Mouse (Mus musculus) regulatory T cell (primary cell): Measurements from ENCODE around the gene Tktl1.
"Not testable (repeated sequence)": the region's sequence is repeated elsewhere in the genome, so short reads cannot be mapped to it uniquely, and the experiment has no call there.

Source experiments
- in situ Hi-C: fragments of 300-600 bp; cut with MboI, MseI; formaldehyde crosslinking; loops from one replicate; pipeline ENCODE4 v1.15.1; 2025; ENCODE audit warnings: high pct_unique_total_duplicates

The Tktl1 gene

DNA sequence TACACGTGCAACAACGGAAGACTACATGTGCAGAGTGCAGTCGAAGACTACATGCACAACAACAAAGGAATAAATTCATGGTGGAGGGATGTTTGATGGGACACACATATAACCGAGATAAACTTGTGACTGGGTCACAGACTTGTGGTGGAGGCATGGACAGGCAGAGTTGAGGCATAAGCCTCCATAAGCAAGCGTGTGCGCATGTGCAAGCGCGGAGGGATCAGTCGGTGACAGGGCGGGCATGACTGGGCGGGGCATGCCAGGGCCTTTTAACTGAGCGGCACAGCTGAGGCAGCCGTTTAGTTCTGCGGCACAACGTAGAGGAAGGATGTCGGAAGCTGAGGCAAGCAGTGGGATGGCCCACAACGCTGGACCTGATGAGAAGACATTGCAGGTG is at the start of gene Tktl1:
Gene Tktl1, plus strand, starts transcription at position 301 of the 400 bp plus-strand sequence.
- in situ Hi-C loops, result no loop called here

GRCm38 (mm10) chrX:74135263-74135662 is 41.8 kb upstream of the Tktl1 start, which contains the start of gene Mecp2:
Gene Mecp2, minus strand, starts transcription at chrX:74135363.
- in situ Hi-C loops, result not testable (repeated sequence)

DNA sequence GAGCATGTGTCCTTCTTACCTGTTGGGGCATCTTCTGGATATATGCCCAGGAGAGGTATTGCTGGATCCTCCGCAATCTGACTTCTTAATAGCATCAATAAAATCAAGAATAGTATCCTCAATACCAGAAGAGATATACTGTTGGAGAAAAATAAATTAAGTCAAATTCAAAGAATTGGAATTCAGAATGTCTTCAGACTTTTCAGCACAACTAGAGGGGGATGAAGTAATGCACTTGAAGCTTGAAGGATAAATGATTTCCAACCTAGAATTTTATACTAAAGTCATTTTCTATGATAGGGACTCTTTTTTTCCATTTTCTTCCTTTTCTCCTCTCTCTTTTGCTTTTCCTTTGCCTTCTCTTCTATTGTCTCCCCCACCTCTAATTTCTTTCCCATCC is 9.3 kb upstream of the Tktl1 start, which contains the start of gene Tex28:
Gene Tex28, minus strand, starts transcription at position 101 of the 400 bp plus-strand sequence.
- in situ Hi-C loops, result no loop called here

GRCm38 (mm10) chrX:74203556-74203955 is 26.5 kb downstream of the Tktl1 start:
- in situ Hi-C loops, result no loop called here

- in situ Hi-C loops, result no loop called here
These were observed 41.4 kb downstream of the Tktl1 start for GRCm38 (mm10) chrX:74218496-74218895.

DNA sequence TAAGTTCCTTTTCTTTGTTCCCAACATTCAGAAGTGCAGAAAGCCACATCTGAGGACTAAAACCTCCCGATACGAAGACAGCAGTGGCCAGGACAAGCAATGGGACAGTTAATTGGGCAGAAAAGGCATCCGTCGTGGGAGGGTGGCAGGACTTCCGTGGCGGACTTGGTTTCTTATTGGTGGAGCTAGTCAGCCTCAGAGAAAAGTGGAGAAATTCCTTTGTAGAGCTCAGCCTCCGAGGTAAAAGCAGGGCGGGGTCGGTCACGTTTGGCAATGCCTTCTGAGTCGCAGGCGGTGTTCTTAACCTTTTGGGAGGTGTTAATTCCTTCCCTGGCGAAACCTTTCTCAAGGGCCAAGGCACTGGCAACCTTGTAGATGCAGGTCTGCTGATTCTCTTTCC is 42.4 kb downstream of the Tktl1 start:
- in situ Hi-C loops, result no loop called here

DNA sequence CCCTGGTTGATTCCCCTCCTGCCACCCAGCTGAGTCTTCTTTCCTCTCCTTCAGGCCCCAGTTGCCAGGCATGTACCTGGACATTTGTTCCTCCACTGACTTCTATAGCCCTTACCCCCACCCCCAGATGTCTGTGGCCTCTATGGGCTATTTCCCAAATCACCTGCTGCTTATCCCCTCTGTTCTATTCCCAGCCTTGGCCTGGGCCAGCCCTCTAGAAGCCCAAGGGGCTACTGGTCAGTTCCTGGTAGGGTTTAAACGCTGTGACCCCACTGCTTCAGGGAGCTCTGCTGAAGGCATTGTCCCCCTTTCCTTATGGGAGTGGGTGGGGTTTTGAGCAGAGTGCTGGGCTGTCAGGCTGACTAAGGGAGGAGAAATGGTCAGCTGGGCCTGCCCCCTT is 43.0 kb downstream of the Tktl1 start:
- in situ Hi-C loops, result loop anchor here (5.0 kb wide), 1 partner anchor 47 kb away; no protein-coding TSS in a partner anchor

GRCm38 (mm10) chrX:74230038-74230437 is 53.0 kb downstream of the Tktl1 start:
- in situ Hi-C loops, result no loop called here

- in situ Hi-C loops, result no loop called here
These were observed 56.1 kb downstream of the Tktl1 start for GRCm38 (mm10) chrX:74233196-74233595.

- in situ Hi-C loops, result no loop called here
These were observed 63.3 kb downstream of the Tktl1 start for GRCm38 (mm10) chrX:74240332-74240731.

DNA sequence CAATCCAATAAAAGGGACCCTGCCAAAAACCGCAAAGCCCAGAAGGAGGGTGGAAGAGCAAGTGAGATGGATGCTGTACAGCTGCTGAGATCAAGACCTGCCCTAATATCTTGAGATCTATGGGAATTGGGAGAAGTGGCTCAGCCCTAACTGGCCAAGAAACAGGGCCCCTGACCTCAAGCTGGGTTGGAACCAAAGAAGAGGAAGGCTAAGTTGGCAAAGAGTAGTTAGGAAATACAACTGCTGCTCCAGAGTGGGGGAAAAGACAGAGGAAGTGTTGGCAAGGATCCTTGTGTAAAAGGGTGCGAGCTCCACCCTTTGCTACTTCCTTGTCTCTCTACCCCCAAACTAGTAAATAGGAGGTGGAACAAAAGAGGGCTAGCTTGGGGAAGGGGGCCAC is 66.3 kb downstream of the Tktl1 start:
- in situ Hi-C loops, result no loop called here

- in situ Hi-C loops, result no loop called here
These were observed 66.7 kb downstream of the Tktl1 start for GRCm38 (mm10) chrX:74243807-74244206.

GRCm38 (mm10) chrX:74244614-74245083 is 67.6 kb downstream of the Tktl1 start:
- in situ Hi-C loops, result no loop called here

DNA sequence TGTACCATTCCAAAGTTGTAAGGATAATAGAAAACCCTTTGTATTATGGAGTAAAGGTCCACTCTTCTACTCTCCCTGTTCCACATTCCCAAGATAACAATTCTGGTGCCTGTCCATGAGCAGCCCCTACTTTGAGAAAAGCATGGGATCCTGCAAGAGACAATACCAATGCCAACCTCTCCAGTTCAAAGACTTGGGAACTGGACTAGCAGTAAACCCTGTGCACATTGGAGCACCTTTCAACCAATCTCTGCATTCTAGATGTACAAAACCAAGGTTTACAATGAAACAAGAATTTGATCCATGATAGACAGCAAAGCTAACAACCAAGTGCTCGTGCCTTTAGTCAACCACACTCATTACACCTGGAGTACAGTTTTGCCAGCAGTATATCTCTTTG is 68.0 kb downstream of the Tktl1 start:
- in situ Hi-C loops, result no loop called here

DNA sequence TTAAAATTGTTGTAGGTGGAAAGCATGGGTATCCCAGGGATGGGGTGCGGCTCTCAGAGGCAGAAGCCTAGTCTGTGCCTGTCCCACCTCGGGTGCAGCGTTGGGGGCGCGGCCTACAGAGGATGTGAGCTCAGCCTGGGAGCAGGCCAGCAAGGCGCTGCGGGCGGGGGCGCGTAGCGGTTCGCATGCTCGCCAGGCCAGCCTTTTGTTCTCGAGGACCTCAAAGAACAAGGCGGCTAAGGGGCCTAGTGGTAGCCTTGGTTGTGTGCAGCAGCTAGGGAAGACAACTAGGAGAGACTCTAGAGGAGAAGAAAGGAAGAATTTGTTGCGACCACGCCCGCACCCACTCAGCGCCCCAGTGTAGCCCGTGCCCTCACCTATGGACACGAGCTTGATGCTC is 68.6 kb downstream of the Tktl1 start:
- in situ Hi-C loops, result no loop called here

GRCm38 (mm10) chrX:74246213-74246681 is 69.2 kb downstream of the Tktl1 start:
- in situ Hi-C loops, result no loop called here

- in situ Hi-C loops, result no loop called here
These were observed 69.6 kb downstream of the Tktl1 start for GRCm38 (mm10) chrX:74246693-74247092.

DNA sequence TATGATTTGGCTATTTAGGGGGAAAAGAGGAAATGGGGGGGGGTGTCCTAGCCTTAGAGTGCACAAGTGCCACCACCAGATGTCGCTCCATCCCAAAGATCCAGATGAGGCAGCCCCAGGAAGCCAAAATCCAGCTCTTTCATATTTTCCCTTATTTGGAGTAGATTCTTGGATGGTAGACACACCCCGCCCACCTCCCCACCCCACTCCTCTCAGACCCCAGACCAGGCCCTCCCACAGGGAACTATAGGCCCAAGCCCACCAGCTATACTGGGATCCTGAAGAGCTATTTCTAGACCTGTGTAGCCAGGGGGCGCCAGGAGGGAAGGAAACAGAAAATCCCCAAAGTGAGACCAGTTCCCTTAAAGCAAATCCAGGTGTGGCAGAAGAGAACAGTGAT is 71.6 kb downstream of the Tktl1 start:
- in situ Hi-C loops, result no loop called here

GRCm38 (mm10) chrX:74249615-74250014 is 72.6 kb downstream of the Tktl1 start, which contains the start of gene Flna:
Gene Flna, minus strand, starts transcription at chrX:74249820.
- in situ Hi-C loops, result loop anchor here (5.0 kb wide), 1 partner anchor 163 kb away; no protein-coding TSS in a partner anchor

- in situ Hi-C loops, result loop anchor here (5.0 kb wide), 1 partner anchor 158 kb away; no protein-coding TSS in a partner anchor
These were observed 77.3 kb downstream of the Tktl1 start, which contains the start of gene Emd for GRCm38 (mm10) chrX:74254153-74254887. Gene Emd, plus strand, starts transcription at chrX:74254687.

DNA sequence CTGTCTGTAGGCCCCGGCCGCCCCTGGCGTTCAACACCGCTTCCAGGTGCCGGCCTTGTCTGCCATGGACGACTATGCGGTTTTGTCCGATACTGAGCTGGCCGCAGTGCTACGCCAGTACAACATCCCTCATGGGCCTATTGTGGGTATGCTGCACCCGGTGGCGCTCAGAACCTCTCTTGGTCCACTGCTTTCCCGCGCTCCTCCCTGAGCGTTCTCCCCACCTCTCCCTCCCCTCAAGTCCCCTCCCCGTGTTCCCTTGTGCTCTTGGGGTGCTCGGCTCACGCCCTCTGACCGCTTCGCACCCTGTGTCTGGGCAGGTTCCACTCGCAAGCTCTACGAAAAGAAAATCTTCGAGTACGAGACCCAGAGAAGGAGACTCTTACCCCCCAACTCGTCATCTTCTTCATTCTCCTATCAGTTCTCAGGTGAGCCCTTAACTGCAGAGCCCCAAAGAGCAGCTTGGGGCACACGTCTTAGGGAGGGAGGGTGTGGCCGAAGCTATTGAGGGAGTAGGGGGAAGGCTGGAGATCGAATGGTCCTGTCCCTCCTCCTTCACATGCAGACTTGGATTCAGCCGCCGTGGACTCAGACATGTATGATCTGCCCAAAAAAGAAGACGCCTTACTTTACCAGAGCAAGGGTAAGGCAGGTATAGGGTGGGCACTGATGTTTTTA is 78.0 kb downstream of the Tktl1 start:
- in situ Hi-C loops, result loop anchor here (5.0 kb wide), 1 partner anchor 157 kb away; no protein-coding TSS in a partner anchor

DNA sequence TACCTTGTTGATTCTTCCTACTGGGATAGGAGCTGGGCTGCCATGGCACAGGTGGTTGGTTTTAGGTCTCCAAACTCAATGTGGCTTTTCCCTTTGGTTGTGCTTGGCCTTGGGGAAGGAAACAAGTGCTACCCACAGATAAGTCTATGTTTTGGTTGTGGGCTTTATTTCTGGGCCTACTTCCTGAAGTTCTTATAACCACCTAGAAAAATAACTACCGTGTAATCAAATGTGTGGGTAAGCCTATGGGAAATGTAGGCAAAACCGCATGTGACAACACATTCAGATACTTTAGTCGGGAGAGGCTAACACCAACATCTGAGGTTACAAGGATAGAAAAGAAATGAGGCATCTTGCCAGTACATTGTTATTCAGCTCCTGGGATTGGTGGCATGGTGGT is 80.7 kb downstream of the Tktl1 start:
- in situ Hi-C loops, result no loop called here
